Mouse (Mus musculus): Measurements from ENCODE around the gene Ccnjl.

- TF ChIP-seq CTCF (IDR thresholded peaks at IDR 0.05), result no peak
- TF ChIP-seq EP300 (IDR thresholded peaks at IDR 0.05), result no peak
Measured at GRCm38 (mm10) chr11:43624341-43624740, 95.8 kb downstream of the Ccnjl start.
